Mouse (Mus musculus): Measurements from ENCODE around the gene Slc22a20.

Gene Slc22a20

DNA sequence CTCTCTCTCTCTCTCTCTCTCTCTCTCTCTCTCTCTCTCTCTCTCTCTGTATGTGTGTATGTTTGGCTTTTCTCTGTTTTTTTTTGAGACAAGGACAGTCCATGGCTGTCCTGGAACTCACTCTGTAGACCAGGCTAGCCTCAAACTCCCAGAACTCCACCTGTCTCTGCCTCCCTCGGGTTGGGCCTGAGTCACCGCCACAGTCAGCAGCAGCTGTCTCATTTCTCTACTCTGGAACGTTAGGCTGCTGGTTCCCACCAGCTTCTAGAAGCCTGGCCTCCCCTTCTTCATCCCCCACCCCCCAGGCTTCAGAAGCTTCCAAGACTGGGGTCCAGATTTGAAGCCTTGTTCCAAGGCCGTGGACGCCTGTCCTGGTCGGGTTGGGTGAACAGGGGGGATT lies 3.6 kb upstream of the Slc22a20 start:
- in situ Hi-C loops (cut with MboI): no loop called here

DNA sequence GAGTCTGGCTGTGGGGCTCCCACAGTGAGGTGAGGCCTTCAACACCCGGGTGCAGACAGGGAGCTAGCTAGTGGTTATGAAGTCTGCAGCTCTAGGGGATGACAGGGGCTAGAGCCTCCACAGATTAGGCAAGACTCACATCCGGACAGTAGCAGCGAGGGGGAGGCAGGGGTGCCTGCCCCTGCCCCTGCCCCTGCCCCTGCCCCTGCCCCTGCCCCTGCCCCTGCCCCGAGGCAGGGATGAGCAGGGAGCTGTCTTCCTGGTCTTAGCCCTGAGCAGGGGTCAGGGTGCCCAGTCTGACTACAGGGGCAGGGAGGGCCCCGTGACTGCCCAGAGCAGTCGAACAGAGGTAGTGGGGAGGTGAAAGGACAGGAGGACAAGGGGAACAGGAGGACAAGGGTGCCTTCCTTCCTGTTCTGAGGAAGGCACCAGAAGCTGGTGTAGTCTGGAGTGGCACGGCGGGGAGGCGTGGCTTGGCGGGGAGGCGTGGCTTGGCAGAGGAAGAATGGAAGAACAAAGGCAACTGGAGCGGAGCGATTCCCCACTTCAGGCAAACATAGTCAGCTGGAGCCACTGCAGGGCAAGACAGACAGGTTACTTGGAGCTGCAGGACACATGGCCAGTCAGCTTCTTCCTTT lies 3.0 kb upstream of the Slc22a20 start:
- in situ Hi-C loops (cut with MboI): no loop called here

DNA sequence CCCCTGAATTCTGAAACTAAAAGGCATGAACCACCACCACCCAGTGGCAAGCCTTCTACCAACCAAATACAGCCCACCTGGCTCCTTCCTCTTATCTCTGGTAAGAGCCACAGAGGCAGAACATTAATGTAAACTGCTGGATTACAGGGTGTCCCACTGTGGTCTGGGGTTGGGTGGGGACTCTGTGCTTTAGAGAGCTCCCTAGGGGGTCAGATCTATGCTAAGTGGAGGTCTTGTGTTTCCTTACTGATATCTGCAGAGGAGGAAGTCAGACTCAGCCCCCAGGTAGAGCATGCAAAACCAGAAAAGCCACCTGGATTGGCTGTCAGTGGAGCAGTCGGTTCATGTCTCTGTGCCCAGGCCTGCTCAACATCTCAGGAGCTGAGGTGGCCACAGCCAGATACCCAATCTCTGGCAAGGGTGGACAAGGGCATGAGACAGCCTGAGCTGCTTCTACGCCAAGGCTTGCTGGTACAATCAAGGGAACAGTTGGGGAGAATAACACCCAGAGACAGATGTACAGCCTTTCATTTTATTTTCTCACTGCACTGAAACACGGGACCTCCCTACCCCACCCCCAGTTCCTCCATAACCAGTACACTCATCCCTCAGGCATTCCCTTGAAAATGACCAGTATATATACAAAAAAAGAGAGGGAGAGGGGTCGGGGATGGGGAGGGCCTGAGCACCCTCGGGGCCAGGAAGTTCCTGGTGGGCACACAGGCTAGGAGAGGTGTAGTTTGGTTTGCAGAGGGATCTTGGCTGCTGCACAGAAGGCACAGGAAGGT lies 2.3 kb upstream of the Slc22a20 start:
- in situ Hi-C loops (cut with MboI): no loop called here

DNA sequence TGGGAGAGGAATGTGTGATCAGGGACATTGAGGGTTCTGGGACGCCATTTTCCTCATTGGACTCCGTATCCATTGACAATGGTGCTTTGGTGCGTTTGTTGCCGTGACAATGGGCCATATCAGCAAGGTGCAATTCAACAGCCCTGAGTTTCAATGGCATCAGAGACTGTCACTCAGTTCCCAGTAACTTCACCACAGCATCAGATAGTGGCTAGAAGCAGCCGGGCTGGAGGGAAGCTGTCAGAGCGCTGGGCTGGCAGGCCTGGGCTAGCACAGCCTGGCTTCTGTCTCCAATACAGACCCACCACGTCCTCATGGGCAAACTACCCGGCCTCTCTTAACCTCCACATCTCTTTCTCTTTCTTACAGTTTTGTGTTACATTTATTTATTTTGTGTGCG lies 5.5 kb downstream of the Slc22a20 start:
- in situ Hi-C loops (cut with MboI): no loop called here

DNA sequence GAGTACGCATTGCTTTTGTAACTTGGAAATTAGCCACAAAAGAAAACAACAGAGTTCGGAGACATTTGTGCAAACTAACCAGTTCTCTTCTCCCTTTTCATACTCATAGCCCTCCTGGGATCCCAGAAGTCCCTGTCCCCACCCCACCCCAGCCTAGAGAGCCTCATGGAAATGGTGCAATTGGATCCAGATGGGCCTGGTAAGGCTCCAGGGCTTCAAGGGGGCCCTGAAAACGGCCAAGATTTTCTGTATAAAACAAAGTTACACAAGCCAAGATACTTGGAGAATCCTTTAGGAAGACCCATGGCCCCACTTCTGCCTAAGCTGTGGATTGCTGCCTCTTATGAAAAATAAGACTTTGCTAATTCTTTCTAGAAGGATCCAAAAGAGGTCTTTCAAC lies 8.2 kb downstream of the Slc22a20 start:
- in situ Hi-C loops (cut with MboI): no loop called here

DNA sequence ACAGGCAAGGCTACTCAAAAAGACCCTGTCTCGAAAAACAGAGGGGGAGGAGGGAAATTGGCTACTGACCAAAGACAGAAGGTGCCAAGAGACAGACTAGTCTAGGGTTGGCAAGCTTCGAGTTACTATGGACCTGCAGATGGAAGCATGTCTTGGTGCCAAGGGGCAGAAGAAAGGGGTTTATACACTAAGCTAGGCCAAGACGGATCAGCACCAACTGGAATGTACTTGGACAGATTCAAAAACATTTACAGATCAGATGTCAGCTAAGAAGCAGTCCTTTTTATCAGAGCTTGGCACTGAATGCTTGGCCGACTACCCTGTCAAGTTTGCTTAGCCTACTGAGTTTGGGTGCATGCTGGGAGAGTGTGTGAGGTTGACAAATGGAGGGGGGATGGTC lies 10.3 kb downstream of the Slc22a20 start:
- in situ Hi-C loops (cut with MboI): no loop called here

DNA sequence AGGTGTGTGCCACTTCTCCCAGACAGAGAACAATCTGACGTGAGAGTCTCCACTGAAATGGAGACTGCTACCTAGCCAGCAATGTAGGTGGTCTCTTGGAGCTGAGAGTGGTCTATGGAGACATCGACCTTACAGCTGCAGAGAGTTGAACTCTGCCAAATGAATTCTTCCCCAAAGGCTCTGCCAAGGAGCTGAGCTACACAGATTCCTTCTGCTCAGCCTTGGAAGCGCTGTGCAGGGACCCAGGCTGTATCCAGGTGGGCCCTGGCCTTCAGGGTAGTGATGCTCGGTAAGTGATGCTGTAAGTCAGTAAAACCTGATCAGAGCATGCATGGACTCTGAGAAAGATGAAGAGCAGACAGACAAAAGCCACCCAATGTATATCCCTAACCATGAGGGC lies 10.8 kb downstream of the Slc22a20 start:
- in situ Hi-C loops (cut with MboI): no loop called here

DNA sequence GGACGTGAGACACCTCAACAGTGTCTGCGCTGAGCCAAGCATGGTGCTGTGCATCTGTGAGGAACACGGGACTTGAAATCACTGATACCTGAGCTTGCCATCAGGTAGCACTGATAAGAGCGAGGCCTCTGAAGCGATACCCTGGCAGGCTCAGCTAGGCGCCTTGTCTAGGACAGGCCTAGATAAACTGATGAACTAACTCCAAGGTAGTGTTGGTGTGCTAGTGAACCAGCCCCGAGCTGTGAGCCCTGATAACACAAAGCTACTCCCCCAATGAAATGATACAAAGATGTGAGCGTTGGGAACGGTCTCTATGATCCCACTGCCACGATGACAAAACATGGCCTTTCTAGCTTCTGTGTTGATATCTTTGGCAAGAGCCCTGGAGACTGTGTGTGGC lies 18.3 kb downstream of the Slc22a20 start:
- in situ Hi-C loops (cut with MboI): loop anchor here (10.0 kb wide), 1 partner anchor 157 kb away; the partner anchor contains the start of gene Snx15

DNA sequence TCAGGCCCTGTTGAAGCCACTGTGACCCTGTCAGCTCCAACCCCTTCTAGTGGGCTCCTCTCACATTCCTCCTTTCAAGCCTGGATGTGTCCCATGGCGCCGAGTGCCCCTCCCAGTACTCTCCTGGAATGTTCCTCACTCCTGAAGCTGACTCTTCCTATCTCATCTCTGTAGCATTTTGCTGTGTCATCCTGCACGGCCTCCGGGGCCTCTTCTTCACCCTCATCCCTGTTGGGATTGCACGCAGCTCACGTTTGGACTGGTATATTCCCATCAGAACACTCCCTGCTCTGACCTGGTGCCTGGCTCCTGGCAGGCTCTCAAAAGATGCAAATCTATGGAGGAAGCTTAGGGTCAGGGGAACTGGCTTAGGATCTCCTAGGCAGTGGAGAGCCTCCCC lies 19.2 kb downstream of the Slc22a20 start:
- in situ Hi-C loops (cut with MboI): loop anchor here (10.0 kb wide), 1 partner anchor 158 kb away; the partner anchor contains the start of gene Snx15

DNA sequence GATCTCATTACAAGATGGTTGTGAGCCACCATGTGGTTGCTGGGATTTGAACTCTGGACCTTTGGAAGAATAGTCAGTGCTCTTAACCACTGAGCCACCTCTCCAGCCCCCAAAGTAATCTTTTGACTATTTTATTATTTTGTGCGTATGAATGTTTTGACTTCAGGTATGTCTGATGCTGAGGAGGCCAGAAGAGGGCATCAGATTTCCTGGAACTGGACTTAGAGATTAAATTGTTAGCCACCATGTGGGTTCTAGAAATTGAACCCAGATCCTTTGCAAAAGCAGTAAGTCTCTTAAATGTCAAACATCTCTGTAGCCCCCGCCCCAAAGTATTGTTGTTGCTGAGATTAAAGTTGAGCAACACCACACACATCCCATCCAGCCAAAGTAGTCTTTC lies 20.0 kb downstream of the Slc22a20 start:
- in situ Hi-C loops (cut with MboI): loop anchor here (10.0 kb wide), 1 partner anchor 159 kb away; the partner anchor contains the start of gene Snx15

DNA sequence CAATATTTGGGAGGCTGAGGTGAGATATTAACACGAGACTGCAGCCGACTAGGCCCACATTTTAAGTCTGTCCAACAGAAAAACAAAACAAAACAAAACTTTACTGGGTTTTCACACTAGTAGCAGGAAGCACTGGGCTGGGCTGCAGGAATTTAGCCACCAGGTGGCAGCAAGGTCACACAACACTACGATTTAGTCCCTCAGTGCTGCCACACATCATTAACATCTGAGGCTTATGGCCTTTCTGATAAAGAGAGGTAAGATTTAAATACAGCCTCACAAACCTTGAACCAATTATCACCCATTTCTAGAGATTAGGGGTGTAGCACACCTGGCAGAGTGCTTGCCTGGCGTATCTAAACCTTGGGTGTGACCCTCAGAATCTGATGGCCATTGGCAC lies 20.7 kb downstream of the Slc22a20 start:
- in situ Hi-C loops (cut with MboI): loop anchor here (10.0 kb wide), 1 partner anchor 160 kb away; the partner anchor contains the start of gene Snx15

DNA sequence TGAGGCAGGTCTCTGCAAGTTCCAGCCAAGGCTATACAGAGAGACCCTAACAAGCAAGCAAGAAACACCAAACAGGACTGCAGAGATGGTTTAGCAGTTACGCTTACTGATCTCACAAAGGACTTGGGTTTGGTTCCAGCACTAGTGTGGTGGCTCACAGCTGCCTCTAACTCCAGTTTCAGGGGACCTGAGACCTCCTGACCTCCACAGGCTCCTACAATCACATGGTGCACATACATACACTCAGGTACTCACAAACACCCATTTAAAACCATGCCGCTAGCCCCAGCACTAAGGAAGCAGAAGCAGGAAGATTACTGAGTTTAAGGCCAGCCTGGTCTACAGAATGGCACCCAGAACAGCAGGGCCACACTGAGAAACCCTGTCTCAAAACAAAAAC lies 21.1 kb downstream of the Slc22a20 start:
- in situ Hi-C loops (cut with MboI): loop anchor here (10.0 kb wide), 1 partner anchor 160 kb away; the partner anchor contains the start of gene Snx15

DNA sequence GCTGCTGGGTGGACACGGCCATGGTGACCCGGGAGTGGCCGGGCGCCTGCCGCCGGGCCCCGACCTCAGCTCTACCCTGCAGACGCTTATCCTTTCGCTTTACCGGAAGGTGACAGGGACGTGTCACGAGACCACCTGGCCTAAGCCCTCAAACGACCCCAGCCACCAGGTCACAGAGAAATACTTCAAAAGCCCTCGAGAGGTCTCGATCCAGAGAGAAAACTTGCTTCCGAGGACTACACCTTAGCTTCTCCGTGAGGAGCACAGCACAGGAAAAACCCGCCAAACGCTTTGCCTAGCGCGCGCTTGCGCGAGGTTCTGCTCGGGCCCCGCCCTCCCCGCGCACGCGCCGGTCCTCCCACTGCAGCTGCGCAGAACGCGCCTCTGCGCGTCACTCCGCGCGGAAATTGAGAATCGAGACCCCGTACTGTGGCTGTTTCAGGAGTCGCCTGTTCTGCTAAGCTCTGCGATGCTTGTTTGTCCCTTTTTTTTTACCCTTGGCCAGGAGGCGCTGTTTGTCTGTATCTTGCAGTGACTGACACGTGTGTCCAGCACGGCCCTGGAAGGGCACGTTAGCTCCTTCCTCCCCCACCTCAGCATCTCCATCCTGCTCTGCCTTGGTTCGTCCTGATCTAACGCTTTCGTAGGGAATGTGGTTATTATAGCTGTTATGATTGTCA lies 21.9 kb downstream of the Slc22a20 start, which contains the start of gene Pola2:
TSS of gene Pola2 (minus strand) at position 320 of the 680 bp plus-strand sequence.
- in situ Hi-C loops (cut with MboI): loop anchor here (10.0 kb wide), 1 partner anchor 161 kb away; the partner anchor contains the start of gene Snx15

DNA sequence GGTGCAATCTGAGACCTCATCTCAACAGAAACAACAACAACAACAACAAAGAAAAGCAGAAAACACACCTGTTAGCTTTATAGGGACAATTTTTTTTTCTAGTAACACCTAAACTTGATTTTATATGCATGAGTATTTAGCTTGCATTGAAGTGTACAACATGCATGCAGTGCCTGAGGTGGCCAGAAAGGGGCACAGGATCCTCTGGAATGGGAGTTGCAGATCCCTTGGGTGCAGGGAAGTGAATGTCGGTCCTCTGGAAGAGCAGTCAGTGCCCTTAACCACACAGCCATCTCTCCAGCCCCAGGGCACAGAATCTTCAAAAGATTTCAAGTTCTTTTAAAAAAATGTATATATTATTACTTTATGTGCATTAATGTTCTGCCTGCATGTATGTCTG lies 23.3 kb downstream of the Slc22a20 start:
- in situ Hi-C loops (cut with MboI): loop anchor here (10.0 kb wide), 1 partner anchor 162 kb away; the partner anchor contains the start of gene Snx15

DNA sequence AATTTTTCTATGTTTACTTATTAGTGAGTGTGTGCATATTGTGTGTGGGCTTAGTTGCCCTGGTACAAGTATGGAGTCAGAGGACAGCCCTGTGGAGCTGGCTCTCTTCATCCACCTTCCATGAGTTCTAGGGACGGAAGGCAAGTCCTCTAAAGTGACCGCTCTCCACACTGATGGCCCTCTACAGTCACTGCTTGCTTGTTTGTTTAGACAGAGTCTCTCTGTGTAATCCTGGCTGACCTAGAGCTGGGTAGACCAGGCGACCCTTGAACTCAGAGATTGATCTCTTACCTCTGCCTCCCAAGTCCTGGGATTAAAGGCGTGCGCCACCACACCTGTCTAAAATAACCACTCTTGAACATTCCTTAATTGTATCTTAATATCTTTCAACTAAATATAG lies 28.6 kb downstream of the Slc22a20 start:
- in situ Hi-C loops (cut with MboI): no loop called here

DNA sequence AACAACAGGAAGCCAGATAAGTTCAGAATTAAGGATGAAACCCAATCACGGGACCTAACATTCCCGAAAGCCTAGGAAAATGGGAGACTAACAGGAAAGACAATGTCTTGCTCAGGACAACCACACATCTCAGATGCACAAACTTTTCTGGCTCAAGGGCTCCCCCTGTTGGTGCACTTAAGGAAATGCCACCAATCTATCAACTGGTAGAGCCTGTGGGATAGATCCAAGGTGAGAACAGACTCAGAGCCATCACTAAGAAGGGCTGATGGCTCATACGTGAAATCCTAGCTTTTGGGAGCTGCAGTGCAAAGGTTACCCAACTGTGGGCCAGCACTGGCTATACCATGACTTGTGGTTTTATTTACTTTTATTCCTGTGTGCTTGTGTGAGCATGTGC lies 29.3 kb downstream of the Slc22a20 start:
- in situ Hi-C loops (cut with MboI): no loop called here

DNA sequence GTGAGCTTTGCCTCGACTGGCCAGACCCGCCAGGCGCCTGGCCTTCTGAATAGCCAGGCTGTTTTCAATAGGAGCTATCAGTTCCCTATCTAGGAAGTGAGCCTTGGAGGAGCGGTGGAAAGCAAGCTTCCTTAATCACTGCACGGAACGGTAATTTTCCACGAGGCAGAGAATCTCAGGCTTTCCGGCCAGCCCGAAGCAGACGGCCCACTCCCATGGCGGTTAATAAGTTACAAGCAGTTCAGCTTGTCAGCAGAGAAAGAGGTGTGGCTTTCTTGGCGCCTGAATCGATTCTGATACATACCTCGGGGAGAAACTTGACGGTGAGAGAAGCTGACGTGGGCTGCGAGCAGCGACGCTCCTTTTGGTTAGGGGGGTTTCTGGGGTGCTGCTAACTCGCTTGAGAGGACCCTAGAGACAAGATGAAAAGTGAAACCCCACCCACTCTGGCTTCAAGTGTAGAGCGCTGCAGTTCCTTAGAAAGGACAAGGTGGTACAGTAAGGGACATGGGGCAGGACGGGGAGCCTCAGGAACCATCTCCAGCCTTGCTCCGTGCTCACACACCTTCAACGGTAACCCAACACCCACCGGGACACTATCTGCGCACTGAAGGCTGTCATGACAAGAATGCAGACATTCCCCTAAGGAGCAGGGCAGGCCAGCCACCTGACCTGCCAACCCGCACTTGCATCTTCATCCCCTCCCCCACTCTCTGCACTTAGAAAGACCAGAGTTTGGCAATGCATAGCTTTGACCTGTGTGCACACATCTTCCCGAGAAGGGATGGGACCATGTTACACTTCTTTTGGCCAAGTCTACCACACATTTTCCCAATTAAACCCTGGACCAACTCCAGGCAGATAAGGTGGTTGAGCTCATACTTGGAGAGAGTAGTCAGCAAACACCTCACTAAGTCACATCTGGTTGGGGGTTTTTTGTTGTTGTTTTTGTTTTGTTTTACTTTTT lies 30.0 kb downstream of the Slc22a20 start:
- in situ Hi-C loops (cut with MboI): no loop called here

DNA sequence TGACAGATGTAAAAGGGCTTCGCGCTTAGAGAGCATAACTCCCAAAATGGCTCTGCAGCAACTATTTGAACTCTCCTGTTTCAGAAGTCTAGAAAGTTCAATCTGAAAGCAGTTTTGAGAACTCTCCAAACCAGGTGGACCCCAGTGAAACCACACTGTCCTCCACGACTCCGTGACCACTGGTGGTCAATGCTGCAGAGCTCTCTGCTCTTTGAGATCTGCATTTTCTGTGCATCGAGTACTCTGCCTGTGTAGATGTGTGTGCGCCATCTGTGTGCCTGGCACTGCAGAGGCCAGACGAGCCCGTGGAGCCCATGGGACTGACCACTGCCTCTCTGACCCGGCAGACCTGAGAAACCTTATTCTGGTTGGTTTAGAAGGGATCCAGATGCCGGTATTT lies 31.0 kb downstream of the Slc22a20 start:
- in situ Hi-C loops (cut with MboI): no loop called here

DNA sequence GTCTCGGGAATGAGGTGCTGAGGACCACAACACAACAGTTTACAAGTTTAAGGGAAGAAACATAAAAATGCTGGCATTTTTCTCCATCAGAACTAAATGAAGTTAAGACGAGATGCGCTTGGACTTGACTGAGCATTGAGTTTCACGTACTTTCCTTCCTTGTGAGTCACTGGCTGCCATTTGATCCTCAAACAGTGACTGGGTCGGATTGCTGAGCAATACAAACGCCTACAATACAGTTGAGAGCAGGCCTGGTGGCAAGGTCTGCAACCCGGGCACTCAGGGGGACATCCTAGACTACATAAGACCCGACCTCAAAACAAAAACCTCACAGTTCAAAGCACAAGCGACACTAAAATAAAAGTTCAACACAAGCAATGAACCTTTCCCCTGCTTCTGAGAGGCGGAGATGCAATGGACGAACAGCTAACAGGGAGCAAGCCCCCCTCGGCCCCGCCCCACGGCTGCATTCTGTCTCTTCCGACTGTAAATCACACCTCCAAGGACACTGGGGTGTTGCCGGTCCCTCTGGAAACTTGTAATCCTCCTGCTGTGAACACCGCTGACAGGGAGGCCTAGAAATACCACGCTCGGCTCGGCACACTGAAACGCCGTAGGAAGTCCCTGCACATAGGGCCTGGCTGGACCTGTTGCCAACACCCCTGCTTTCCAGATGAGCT lies 31.8 kb downstream of the Slc22a20 start:
- in situ Hi-C loops (cut with MboI): no loop called here

DNA sequence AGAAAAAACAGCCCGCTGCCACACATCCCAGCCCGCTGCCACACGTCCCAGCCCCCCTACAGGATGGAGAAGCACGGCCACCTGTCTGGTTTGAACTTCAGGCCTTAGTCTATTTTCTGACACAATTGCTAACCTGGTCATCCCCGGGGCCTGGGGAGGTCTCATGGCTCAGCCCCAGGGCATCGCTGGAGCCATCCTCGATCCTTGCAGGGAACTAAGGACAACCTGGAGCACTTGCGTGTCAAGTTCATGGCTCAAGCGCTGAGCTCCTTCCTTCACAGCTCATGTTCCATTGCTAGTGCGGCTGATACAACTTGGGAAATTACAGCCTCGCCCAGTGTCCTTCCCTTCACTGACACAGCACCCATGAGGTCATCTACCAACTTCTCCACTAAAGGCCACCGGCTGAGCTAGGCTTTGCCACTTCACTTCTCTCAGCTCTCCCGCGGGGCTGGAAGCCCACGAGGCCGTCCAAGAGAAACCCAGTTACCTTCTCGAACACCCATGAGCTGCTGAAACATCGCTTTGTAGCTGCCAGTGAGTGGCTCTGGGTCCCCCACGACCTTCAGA lies 32.7 kb downstream of the Slc22a20 start:
- in situ Hi-C loops (cut with MboI): no loop called here
